Comparison of ENCODE assay signal across 15 mouse cellular contexts in the genomic region with DNA sequence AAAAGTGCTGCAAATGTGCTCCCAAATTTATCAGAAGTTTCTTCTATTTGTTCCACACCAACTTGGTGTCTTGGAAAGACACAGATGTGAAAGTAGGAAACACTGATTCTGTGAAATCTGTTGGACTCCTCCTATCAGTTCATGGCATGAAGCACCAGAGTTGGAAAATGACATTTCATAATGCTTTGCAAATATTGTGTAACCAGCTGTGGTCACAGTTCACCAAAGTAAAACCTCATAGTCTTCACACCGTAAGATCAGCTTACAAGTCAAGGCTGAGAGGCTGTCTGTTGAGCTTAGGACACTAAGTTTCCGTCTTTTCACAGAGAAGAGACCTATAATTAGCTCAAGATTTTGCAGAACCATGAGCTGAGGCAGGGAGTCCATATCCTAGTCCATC.
DNase-seq lines count a peak whose midpoint lies in the region; ATAC-seq and TF ChIP-seq lines count a peak whose summit lies in the region.
"Had no signal": no experiment of that assay in that cellular context is flagged by ENCODE, and none has a peak within 500 bp of the region (broad histone marks: within the 10 kb centered on the region; RNA-seq: fewer than 3 reads in every experiment).

No protein-coding gene starts in this region.

- TF ChIP-seq CTCF in stomach, postnatal 0 days (IDR thresholded peaks at IDR 0.05; ENCODE audit: low read depth) = no peak

- H3K27me3 ChIP-seq in liver, embryonic 13.5 days = no peaks in the 10 kb centered on the region
- no peaks in the 10 kb centered on the region for H3K27me3 ChIP-seq in liver, embryonic 12.5 days (replicated peaks)
- no peaks in the 10 kb centered on the region for H3K27me3 ChIP-seq in intestine, embryonic 15.5 days (replicated peaks)
- no peaks in the 10 kb centered on the region for H3K27me3 ChIP-seq in myocyte (ENCODE audit: control insufficient read depth, insufficient read depth, insufficient read length)
- H3K27me3 ChIP-seq in stomach, postnatal 0 days (ENCODE audit: control insufficient read depth, insufficient read depth, low read length) = no peaks in the 10 kb centered on the region

- no peak for DNase-seq in liver, embryonic 13.5 days
- DNase-seq in NIH3T3 (ENCODE audit: low read depth) = peak; percentile 60
- DNase-seq in spleen, postnatal 14 days (ENCODE audit: low spot score in 2 of 2) = no peak
- no peak for DNase-seq in stomach, postnatal 0 days (ENCODE audit: low spot score)
- DNase-seq: cerebellum, adult 9-11 months; kidney, postnatal 14 days; left cerebral cortex, postnatal 4 days; right cerebral cortex, adult 18-20 months; thymus, adult 2 months had no signal

- WGBS in liver, embryonic 13.5 days (ENCODE audit: insufficient replicate concordance) = 26% methylated on average over 2 of the region's 2 CpGs
- 43% methylated on average over 2 of the region's 2 CpGs for WGBS in liver, embryonic 12.5 days (ENCODE audit: insufficient replicate concordance)
- 77% methylated on average over 2 of the region's 2 CpGs for WGBS in intestine, embryonic 15.5 days
- WGBS in stomach, postnatal 0 days = 71% methylated on average over 2 of the region's 2 CpGs

- H3ac ChIP-seq in myocyte (ENCODE audit: control insufficient read depth, insufficient read length) = no peak overlapping the region

- peaks cover 33% of the 10 kb centered on the region for H3K4me1 ChIP-seq in liver, embryonic 13.5 days (replicated peaks)
- peaks cover 26% of the 10 kb centered on the region for H3K4me1 ChIP-seq in liver, embryonic 12.5 days
- no peaks in the 10 kb centered on the region; the same call in 1 of the 2 replicates for H3K4me1 ChIP-seq in intestine, embryonic 15.5 days (replicated peaks)
- peaks cover 7% of the 10 kb centered on the region for H3K4me1 ChIP-seq in stomach, postnatal 0 days (replicated peaks; ENCODE audit: control insufficient read depth, insufficient read depth)

- no peak for TF ChIP-seq POLR2A in myocyte (IDR thresholded peaks at IDR 0.05; ENCODE audit: insufficient read length, low read depth)

- peak; percentile 29; the same call in 1 of the 2 replicates for ATAC-seq in liver, embryonic 13.5 days (ENCODE audit: low read depth)
- no peak for ATAC-seq in liver, embryonic 12.5 days
- ATAC-seq in intestine, embryonic 15.5 days = 0 out of 2 replicates have a peak, but pooled peaks have one; percentile 19
- ATAC-seq in stomach, postnatal 0 days (ENCODE audit: low FRiP score, low TSS enrichment) = no peak
- ATAC-seq in megakaryocyte-erythroid progenitor cell, adult 5-6 weeks (replicated peaks; ENCODE audit: low FRiP score, low TSS enrichment, poor library complexity, severe bottlenecking) = no peak

- no peak for TF ChIP-seq EP300 in stomach, postnatal 0 days (optimal IDR thresholded peaks at IDR 0.05)

- H3K9me3 ChIP-seq in liver, embryonic 13.5 days (replicated peaks) = no peaks in the 10 kb centered on the region
- no peaks in the 10 kb centered on the region for H3K9me3 ChIP-seq in liver, embryonic 12.5 days (replicated peaks)
- H3K9me3 ChIP-seq in intestine, embryonic 15.5 days = no peaks in the 10 kb centered on the region
- no peaks in the 10 kb centered on the region for H3K9me3 ChIP-seq in stomach, postnatal 0 days (ENCODE audit: control insufficient read depth, low read length)
- H3K9me3 ChIP-seq: forebrain, embryonic 10.5 days; heart, embryonic 10.5 days had no signal

- no peak overlapping the region for H3K4me2 ChIP-seq in liver, embryonic 13.5 days
- no peak overlapping the region for H3K4me2 ChIP-seq in liver, embryonic 12.5 days
- no peak overlapping the region for H3K4me2 ChIP-seq in intestine, embryonic 15.5 days (replicated peaks)
- H3K4me2 ChIP-seq in myocyte (ENCODE audit: low read depth) = no peak overlapping the region
- H3K4me2 ChIP-seq in stomach, postnatal 0 days (replicated peaks; ENCODE audit: low read depth) = no peak overlapping the region

- no peak overlapping the region for H3K27ac ChIP-seq in liver, embryonic 13.5 days
- no peak overlapping the region for H3K27ac ChIP-seq in liver, embryonic 12.5 days
- H3K27ac ChIP-seq in intestine, embryonic 15.5 days = no peak overlapping the region
- H3K27ac ChIP-seq in stomach, postnatal 0 days (replicated peaks) = no peak overlapping the region
- H3K27ac ChIP-seq: forebrain, embryonic 10.5 days; heart, embryonic 10.5 days had no signal

- no peak overlapping the region for H3K4me3 ChIP-seq in liver, embryonic 13.5 days (replicated peaks)
- no peak overlapping the region for H3K4me3 ChIP-seq in liver, embryonic 12.5 days
- H3K4me3 ChIP-seq in intestine, embryonic 15.5 days (replicated peaks) = no peak overlapping the region
- no peak overlapping the region for H3K4me3 ChIP-seq in myocyte
- H3K4me3 ChIP-seq in stomach, postnatal 0 days (ENCODE audit: low read depth, low read length) = no peak overlapping the region
- H3K4me3 ChIP-seq: forebrain, embryonic 10.5 days; heart, embryonic 10.5 days had no signal

- H3K9ac ChIP-seq in liver, embryonic 13.5 days = no peak overlapping the region
- no peak overlapping the region for H3K9ac ChIP-seq in liver, embryonic 12.5 days
- no peak overlapping the region for H3K9ac ChIP-seq in intestine, embryonic 15.5 days
- H3K9ac ChIP-seq in stomach, postnatal 0 days (ENCODE audit: low read length) = no peak overlapping the region

- no peaks in the 10 kb centered on the region for H3K79me2 ChIP-seq in myocyte (ENCODE audit: control insufficient read depth, insufficient read depth)

- no peaks in the 10 kb centered on the region for H3K36me3 ChIP-seq in liver, embryonic 13.5 days
- H3K36me3 ChIP-seq in liver, embryonic 12.5 days = 0 out of 2 replicates have a peak, but pooled peaks cover 6% of the 10 kb centered on the region
- peaks cover 17% of the 10 kb centered on the region for H3K36me3 ChIP-seq in intestine, embryonic 15.5 days
- peaks cover 36% of the 10 kb centered on the region for H3K36me3 ChIP-seq in myocyte (ENCODE audit: control insufficient read depth, insufficient read depth)
- peaks cover 12% of the 10 kb centered on the region; the same call in 1 of the 2 replicates for H3K36me3 ChIP-seq in stomach, postnatal 0 days (ENCODE audit: control insufficient read depth, insufficient read depth, low read length)

TF ChIP-seq in myocyte, 11 proteins besides CTCF, POLR2A, EP300 and RAD21:
- TF ChIP-seq REST (IDR thresholded peaks at IDR 0.05; ENCODE audit: insufficient read depth, insufficient read length) (no peak), CEBPB (IDR thresholded peaks at IDR 0.05; ENCODE audit: insufficient read depth, poor library complexity, severe bottlenecking) (peak; percentile 87)

Comparison
In these comparisons a context has a peak if more than half of its experiments do, and no peak if none do; other contexts are left out.
1. ATAC-seq: peak in liver, embryonic 13.5 days (single experiment) and intestine, embryonic 15.5 days (single experiment); none in liver, embryonic 12.5 days (single experiment), stomach, postnatal 0 days (single experiment) and megakaryocyte-erythroid progenitor cell, adult 5-6 weeks (single experiment).